In genomic region chr12:83920721-83921441, GRCm38 (mm10) we compare ENCODE assay signal across 8 mouse cellular contexts. TPM values are rescaled to one million over a fixed set of nuclear protein-coding genes. Genes with fewer than 3 reads are reported as not detected.
DNase-seq lines count a peak whose midpoint lies in the region; ATAC-seq and TF ChIP-seq lines count a peak whose summit lies in the region.

No protein-coding gene starts in this region.

- peak overlapping the region; percentile 90 for H3K9ac ChIP-seq in embryonic facial prominence, embryonic 15.5 days
- peak overlapping the region; percentile 95 for H3K9ac ChIP-seq in liver, embryonic 13.5 days

- intact Hi-C loops in left cerebral cortex, adult 2 months (cut with DNase I), result no loop called here
- intact Hi-C loops in left cerebral cortex, postnatal 25 days (cut with DNase I), result loop anchor here (5.0 kb wide), 2 partner anchors 49 to 69 kb away; no protein-coding TSS in a partner anchor

- H3K27ac ChIP-seq in left cerebral cortex, adult 2 months, result peak overlapping the region; percentile 96
- H3K27ac ChIP-seq in embryonic facial prominence, embryonic 15.5 days (replicated peaks), result peak overlapping the region; percentile 92
- H3K27ac ChIP-seq in hindbrain, embryonic 10.5 days, result peak overlapping the region; percentile 94
- peak overlapping the region; percentile 84 for H3K27ac ChIP-seq in liver, embryonic 13.5 days

- DNase-seq in left cerebral cortex, adult 2 months (ENCODE audit: extremely low spot score in 1 of 2, low spot score in 2 of 2), result peak in 1 of 2 experiments; percentile 36
- no peak for DNase-seq in left cerebral cortex, postnatal 25 days (ENCODE audit: low spot score in 2 of 2)
- peak; percentile 32 to 46 for DNase-seq in adrenal gland, adult 18-20 months (ENCODE audit: low spot score in 2 of 2)
- peak; percentile 55 for DNase-seq in hindbrain, embryonic 10.5 days (ENCODE audit: low spot score)
- DNase-seq in liver, embryonic 13.5 days, result peak; percentile 30
- DNase-seq in retina, postnatal 1 day, result peak; percentile 48
- DNase-seq in left cerebral cortex, adult 11 months (ENCODE audit: low spot score), result no peak

- peak overlapping the region; percentile 96 for H3K4me3 ChIP-seq in left cerebral cortex, adult 2 months
- peak overlapping the region; percentile 96 for H3K4me3 ChIP-seq in embryonic facial prominence, embryonic 15.5 days (replicated peaks)
- peak overlapping the region; percentile 97 for H3K4me3 ChIP-seq in hindbrain, embryonic 10.5 days
- peak overlapping the region; percentile 94 for H3K4me3 ChIP-seq in liver, embryonic 13.5 days (replicated peaks)

- H3K4me2 ChIP-seq in embryonic facial prominence, embryonic 15.5 days (replicated peaks), result peak overlapping the region; percentile 81
- H3K4me2 ChIP-seq in liver, embryonic 13.5 days, result peak overlapping the region; percentile 98

- H3K4me1 ChIP-seq in embryonic facial prominence, embryonic 15.5 days, result peaks cover 7% of the 10 kb centered on the region
- H3K4me1 ChIP-seq in hindbrain, embryonic 10.5 days (replicated peaks), result peaks cover 45% of the 10 kb centered on the region
- H3K4me1 ChIP-seq in liver, embryonic 13.5 days (replicated peaks), result peaks cover 36% of the 10 kb centered on the region

- no peak for TF ChIP-seq CTCF in left cerebral cortex, adult 2 months (IDR thresholded peaks at IDR 0.05)

- H3K27me3 ChIP-seq in embryonic facial prominence, embryonic 15.5 days, result no peaks in the 10 kb centered on the region
- no peaks in the 10 kb centered on the region for H3K27me3 ChIP-seq in hindbrain, embryonic 10.5 days (ENCODE audit: insufficient read depth, poor library complexity, severe bottlenecking)
- H3K27me3 ChIP-seq in liver, embryonic 13.5 days, result no peaks in the 10 kb centered on the region

- under 1% methylated on average over 31 of the region's 31 CpGs for WGBS in embryonic facial prominence, embryonic 15.5 days
- WGBS in hindbrain, embryonic 10.5 days, result 2% methylated on average over 31 of the region's 31 CpGs
- 3% methylated on average over 31 of the region's 31 CpGs for WGBS in liver, embryonic 13.5 days (ENCODE audit: insufficient replicate concordance)

- ATAC-seq in embryonic facial prominence, embryonic 15.5 days (ENCODE audit: insufficient number of reproducible peaks, low FRiP score, low TSS enrichment, low read depth), result no peak
- no peak for ATAC-seq in liver, embryonic 13.5 days (ENCODE audit: low read depth)

- no peaks in the 10 kb centered on the region for H3K36me3 ChIP-seq in embryonic facial prominence, embryonic 15.5 days
- H3K36me3 ChIP-seq in hindbrain, embryonic 10.5 days, result peaks cover 9% of the 10 kb centered on the region; the same call in 1 of the 2 replicates
- no peaks in the 10 kb centered on the region; the same call in 1 of the 2 replicates for H3K36me3 ChIP-seq in liver, embryonic 13.5 days

- no peaks in the 10 kb centered on the region for H3K9me3 ChIP-seq in embryonic facial prominence, embryonic 15.5 days (replicated peaks)
- no peaks in the 10 kb centered on the region for H3K9me3 ChIP-seq in hindbrain, embryonic 10.5 days
- no peaks in the 10 kb centered on the region for H3K9me3 ChIP-seq in liver, embryonic 13.5 days (replicated peaks)

RNA-seq across cellular contexts. Expression of gene Numb, which starts 0.9 kb away (rescaled TPM):
- total RNA-seq in left cerebral cortex, adult 2 months (2021), result 10 to 100 TPM; 70.0 to 81.1 TPM
- 10 to 100 TPM; 68.3 to 74.5 TPM for total RNA-seq in left cerebral cortex, postnatal 25 days (2021)
- 10 to 100 TPM; 51.9 to 57.5 TPM for total RNA-seq in adrenal gland, adult 18-20 months (2021)
- polyA plus RNA-seq in embryonic facial prominence, embryonic 15.5 days (2015; fragmentation: Nextera tagmentation; extraction: Ambion mirVana), result 35.3 and 37.3 TPM in 2 replicates
- polyA plus RNA-seq in hindbrain, embryonic 10.5 days (2016; fragmentation: Nextera tagmentation; extraction: Ambion mirVana), result 27.8 and 39.1 TPM in 2 replicates
- polyA plus RNA-seq in liver, embryonic 13.5 days (2015; fragmentation: Nextera tagmentation; extraction: Ambion mirVana), result 11.8 and 16.3 TPM in 2 replicates

RNA-seq across cellular contexts. Expression of gene Riox1, which starts 29.5 kb away (rescaled TPM):
- total RNA-seq in left cerebral cortex, adult 2 months (2021), result 10 to 100 TPM; 18.5 to 18.8 TPM
- total RNA-seq in left cerebral cortex, postnatal 25 days (2021), result 10 to 100 TPM; 16.6 to 19.0 TPM
- total RNA-seq in adrenal gland, adult 18-20 months (2021), result 10 to 100 TPM; 15.2 to 16.4 TPM
- polyA plus RNA-seq in embryonic facial prominence, embryonic 15.5 days (2015; fragmentation: Nextera tagmentation; extraction: Ambion mirVana), result 14.7 and 15.4 TPM in 2 replicates
- polyA plus RNA-seq in hindbrain, embryonic 10.5 days (2016; fragmentation: Nextera tagmentation; extraction: Ambion mirVana), result 16.8 and 17.6 TPM in 2 replicates
- 9.3 and 9.8 TPM in 2 replicates for polyA plus RNA-seq in liver, embryonic 13.5 days (2015; fragmentation: Nextera tagmentation; extraction: Ambion mirVana)

Comparison
In these comparisons a context has a peak if more than half of its experiments do, and no peak if none do; other contexts are left out.
1. DNase-seq: peak in adrenal gland, adult 18-20 months (2 of 2), hindbrain, embryonic 10.5 days (single experiment), liver, embryonic 13.5 days (single experiment) and retina, postnatal 1 day (single experiment); none in left cerebral cortex, postnatal 25 days (0 of 2) and left cerebral cortex, adult 11 months (single experiment).
2. Peak in every context shown above with its lines, with median percentiles within 50 percentile points of each other: H3K27ac ChIP-seq and H3K4me3 ChIP-seq.